Mouse (Mus musculus): ENCODE data around the gene Stat2.

DNA sequence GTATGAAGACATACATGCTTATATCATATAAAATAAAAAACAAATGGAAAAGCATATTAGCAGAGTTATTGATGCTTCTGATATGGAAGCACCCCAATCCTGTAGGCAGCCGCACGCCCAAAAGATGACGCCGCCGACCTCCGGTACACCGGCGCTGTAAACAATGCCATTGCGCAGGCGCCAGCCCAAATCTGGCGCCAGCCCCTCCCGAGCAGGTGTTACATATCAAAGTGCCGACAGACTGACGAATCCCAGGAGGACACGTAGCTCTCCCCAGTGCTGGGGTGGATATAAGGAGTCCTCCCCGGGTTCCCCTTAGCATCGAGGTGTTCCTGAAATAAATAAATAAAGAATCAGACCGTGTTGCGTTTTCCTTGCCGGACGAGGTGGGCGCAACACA is 8.1 kb upstream of the Stat2 start:
- TF ChIP-seq CTCF (IDR thresholded peaks at IDR 0.05; ENCODE audit: insufficient read depth, low read length) (no peak), POLR2A (IDR thresholded peaks at IDR 0.05; ENCODE audit: borderline replicate concordance, extremely low read depth, low read depth, low read length) (no peak)
